Mouse (Mus musculus) urinary bladder, postnatal 0 days (tissue): ENCODE results near the gene Siglece. TPM values are rescaled to one million over a fixed set of nuclear protein-coding genes. Genes with fewer than 3 reads are reported as not detected.

Source experiments
- polyA plus RNA-seq: library from polyadenylated mRNA; unstranded; fragments of >200 nt; fragmentation: Nextera tagmentation; extraction: Ambion mirVana; gene quantifications from 2 replicates; pipeline ENCODE4 v1.2.1, GENCODE M21; 2015

The Siglece gene
- 0.70 and 1.1 TPM in 2 replicates for polyA plus RNA-seq

GRCm38 (mm10) chr7:43660002-43660401, at the start of gene Siglece:
Gene Siglece (minus strand): TSS chr7:43660161.

GRCm38 (mm10) chr7:43690118-43690517, 30.2 kb upstream of the Siglece start, which contains the start of gene Klk14:
Gene Klk14 (plus strand): TSS chr7:43690418.

GRCm38 (mm10) chr7:43671809-43672580, 12.0 kb upstream of the Siglece start, which contains the start of gene Ctu1:
Gene Ctu1 (plus strand): TSS chr7:43672016.

GRCm38 (mm10) chr7:43634500-43634899, 25.5 kb downstream of the Siglece start, which contains the start of gene Ceacam18:
Gene Ceacam18 (plus strand): TSS chr7:43634707.

GRCm38 (mm10) chr7:43606896-43607742, 52.8 kb downstream of the Siglece start, which contains the start of gene Zfp819:
Gene Zfp819 (plus strand): TSS chr7:43607169.

Other genes with a start within 250 kb of the Siglece start
- not detected in 2 replicates for gene Lim2, start 232.5 kb downstream of the Siglece start, polyA plus RNA-seq
- gene Nkg7, start 223.1 kb downstream of the Siglece start, polyA plus RNA-seq = 0.75 and 0.80 TPM in 2 replicates
- gene Cldnd2, start 219.4 kb downstream of the Siglece start, polyA plus RNA-seq = not detected in 2 replicates
- gene Etfb, start 216.1 kb downstream of the Siglece start, polyA plus RNA-seq = 302 and 307 TPM in 2 replicates
- gene Gm45233, start 216.0 kb downstream of the Siglece start, polyA plus RNA-seq = 0.17 TPM in 1 of 2 replicates, not detected in the other
- 4.6 and 5.0 TPM in 2 replicates for gene Vsig10l, start 197.0 kb downstream of the Siglece start, polyA plus RNA-seq
- gene Iglon5, start 170.1 kb downstream of the Siglece start, polyA plus RNA-seq = 0.11 and 0.19 TPM in 2 replicates
- not detected in 2 replicates for gene 4931406B18Rik, start 154.2 kb downstream of the Siglece start, polyA plus RNA-seq
- 2.0 and 5.1 TPM in 2 replicates for gene Cd33, start 115.7 kb downstream of the Siglece start, polyA plus RNA-seq
- 1.00 and 1.0 TPM in 2 replicates for gene Zfp658, start 97.9 kb downstream of the Siglece start, polyA plus RNA-seq
- 4.7 and 6.3 TPM in 2 replicates for gene Zfp719, start 80.6 kb downstream of the Siglece start, polyA plus RNA-seq
- 0.07 TPM in 1 of 2 replicates, not detected in the other for gene Zfp819, start 53.0 kb downstream of the Siglece start, polyA plus RNA-seq
- not detected in 2 replicates for gene Ceacam18, start 25.5 kb downstream of the Siglece start, polyA plus RNA-seq
- gene Ctu1, start 11.9 kb upstream of the Siglece start, polyA plus RNA-seq = 7.5 and 8.4 TPM in 2 replicates
- gene Klk14, start 30.3 kb upstream of the Siglece start, polyA plus RNA-seq = 0.14 TPM in 1 of 2 replicates, not detected in the other
- gene Klk13, start 52.4 kb upstream of the Siglece start, polyA plus RNA-seq = 0.13 and 0.15 TPM in 2 replicates
- not detected in 2 replicates for gene Klk12, start 108.7 kb upstream of the Siglece start, polyA plus RNA-seq
- 0.17 TPM in 1 of 2 replicates, not detected in the other for gene Klk11, start 114.4 kb upstream of the Siglece start, polyA plus RNA-seq
- 0.91 and 1.4 TPM in 2 replicates for gene Klk10, start 120.9 kb upstream of the Siglece start, polyA plus RNA-seq
- gene Klk9, start 131.7 kb upstream of the Siglece start, polyA plus RNA-seq = 0.11 and 0.17 TPM in 2 replicates
- gene Klk8, start 137.4 kb upstream of the Siglece start, polyA plus RNA-seq = 10.9 and 17.2 TPM in 2 replicates
- not detected in 2 replicates for gene Klk7, start 151.1 kb upstream of the Siglece start, polyA plus RNA-seq
- gene Klk6, start 164.3 kb upstream of the Siglece start, polyA plus RNA-seq = 0.40 and 0.65 TPM in 2 replicates
- not detected in 2 replicates for gene Klk5, start 181.8 kb upstream of the Siglece start, polyA plus RNA-seq
- gene Klk4, start 221.0 kb upstream of the Siglece start, polyA plus RNA-seq = not detected in 2 replicates